Mouse (Mus musculus) myocyte (in vitro differentiated cells): Measurements from ENCODE around the gene Klk1b5. TPM values are rescaled to one million over a fixed set of nuclear protein-coding genes. Genes with fewer than 3 reads are reported as not detected.
"Not testable (repeated sequence)": the region's sequence is repeated elsewhere in the genome, so short reads cannot be mapped to it uniquely, and the experiment has no call there.

Source experiments
- H3K27me3 ChIP-seq: one replicate; pipeline ENCODE4 v1.6.1; 2011; ENCODE audit not compliant: control insufficient read depth, insufficient read depth, insufficient read length
- H3K36me3 ChIP-seq: one replicate; pipeline ENCODE4 v1.6.1; 2011; ENCODE audit not compliant: control insufficient read depth, insufficient read depth
- H3K4me2 ChIP-seq: one replicate; pipeline ENCODE4 v1.6.1; 2011; ENCODE audit warnings: low read depth, control low read depth
- H3K4me3 ChIP-seq: one replicate; pipeline ENCODE4 v1.5.1; 2011; ENCODE audit warnings: mild to moderate bottlenecking, control low read depth, moderate library complexity
- H3K79me2 ChIP-seq: one replicate; pipeline ENCODE4 v1.6.1; 2011; ENCODE audit not compliant: control insufficient read depth, insufficient read depth
- H3ac ChIP-seq: one replicate; pipeline ENCODE4 v1.6.1; 2011; ENCODE audit not compliant: control insufficient read depth, insufficient read length
- CEBPB ChIP-seq: IDR thresholded peaks from 2 replicates; pipeline ENCODE4 v1.6.1; 2011; ENCODE audit warnings: mild to moderate bottlenecking, moderate library complexity; ENCODE audit not compliant: poor library complexity, insufficient read depth, severe bottlenecking
- E2F4 ChIP-seq: IDR thresholded peaks from one replicate; pipeline ENCODE4 v1.6.1; 2011; ENCODE audit warnings: mild to moderate bottlenecking, control low read depth, moderate library complexity; ENCODE audit not compliant: insufficient read depth
- MAX ChIP-seq: IDR thresholded peaks from one replicate; pipeline ENCODE4 v1.6.1; 2011; ENCODE audit warnings: low read depth, mild to moderate bottlenecking, control low read depth
- MYOD1 ChIP-seq, 3 experiments: IDR thresholded peaks; one replicate each; pipeline ENCODE4 v1.6.1; 2011; ENCODE audit warnings: control low read depth in 2 of 3, low read depth in 2 of 3, mild to moderate bottlenecking in 2 of 3, moderate library complexity in 1 of 3; ENCODE audit not compliant: insufficient read length in 2 of 3, control insufficient read depth in 1 of 3
- MYOG ChIP-seq, 3 experiments: IDR thresholded peaks; one replicate each; pipeline ENCODE4 v1.6.1; 2011; ENCODE audit warnings: control low read depth in 2 of 3, low read depth in 2 of 3, mild to moderate bottlenecking in 2 of 3; ENCODE audit not compliant: insufficient read length in 2 of 3, control insufficient read depth in 1 of 3, insufficient read depth in 1 of 3
- POLR2A ChIP-seq: IDR thresholded peaks from one replicate; pipeline ENCODE4 v1.6.1; 2011; ENCODE audit warnings: low read depth, mild to moderate bottlenecking, control low read depth, moderate library complexity; ENCODE audit not compliant: insufficient read length
- POLR2AphosphoS2 ChIP-seq: IDR thresholded peaks from one replicate; pipeline ENCODE4 v1.6.1; 2011; ENCODE audit warnings: low read depth, control low read depth; ENCODE audit not compliant: insufficient read length
- REST ChIP-seq: IDR thresholded peaks from one replicate; pipeline ENCODE4 v1.6.1; 2011; ENCODE audit warnings: mild to moderate bottlenecking, control low read depth, moderate library complexity; ENCODE audit not compliant: insufficient read depth, insufficient read length
- SRF ChIP-seq: IDR thresholded peaks from one replicate; pipeline ENCODE4 v1.6.1; 2011; ENCODE audit warnings: low read depth; ENCODE audit not compliant: control insufficient read depth, insufficient read length
- TCF12 ChIP-seq: IDR thresholded peaks from one replicate; pipeline ENCODE4 v1.6.1; 2011; ENCODE audit warnings: mild to moderate bottlenecking, control low read depth; ENCODE audit not compliant: poor library complexity, insufficient read depth, severe bottlenecking
- TCF3 ChIP-seq: IDR thresholded peaks from one replicate; pipeline ENCODE4 v1.6.1; 2011; ENCODE audit warnings: low read depth, control low read depth; ENCODE audit not compliant: insufficient read length
- USF1 ChIP-seq: IDR thresholded peaks from one replicate; pipeline ENCODE4 v1.6.1; 2011; ENCODE audit warnings: low read depth, mild to moderate bottlenecking, control low read depth, moderate library complexity
- polyA plus RNA-seq: library from polyadenylated mRNA; unstranded; fragments of >200 nt; fragmentation: generic; extraction: Trizol; gene quantifications from one replicate; pipeline ENCODE4 v1.2.1, GENCODE M21; 2012; ENCODE audit warnings: missing spikeins

Gene Klk1b5
- polyA plus RNA-seq, 1 experiment, result not detected

DNA sequence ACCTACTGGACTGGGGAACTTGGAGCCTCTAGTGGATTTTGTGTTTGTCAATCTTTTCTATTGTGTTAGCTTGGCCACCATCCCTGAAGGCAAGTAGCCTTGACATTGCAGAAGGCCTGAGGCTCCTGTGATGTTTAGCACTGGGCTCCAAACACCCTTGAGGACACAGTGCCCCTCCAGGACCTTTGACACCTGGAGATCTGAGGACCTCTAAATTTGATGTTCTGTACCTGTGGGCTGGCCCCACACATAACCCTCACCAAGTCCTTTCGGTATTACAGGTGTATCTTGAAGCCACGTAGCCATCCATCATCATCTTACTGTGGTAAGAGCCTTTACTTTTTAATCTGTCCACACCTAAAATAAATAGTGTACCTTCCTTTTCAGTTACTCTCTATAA, 32.2 kb downstream of the Klk1b5 start:
- Histone ChIP-seq H3ac (no peak overlapping the region), H3K79me2 (peaks cover 31% of the 10 kb centered on the region), H3K27me3 (no peaks in the 10 kb centered on the region), H3K4me3 (peak overlapping the region; percentile 93), H3K4me2 (peak overlapping the region; percentile 86), H3K36me3 (peaks cover 20% of the 10 kb centered on the region)
- no peak for TF ChIP-seq POLR2A
- no peak for TF ChIP-seq MYOG (IDR thresholded peaks at IDR 0.05; ENCODE audit: control insufficient read depth in 1 of 3, insufficient read depth in 1 of 3, insufficient read length in 2 of 3, low read depth in 2 of 3)
- TF ChIP-seq CEBPB, result no peak
- no peak for TF ChIP-seq TCF12
- no peak for TF ChIP-seq USF1
- no peak for TF ChIP-seq SRF
- no peak for TF ChIP-seq MAX

DNA sequence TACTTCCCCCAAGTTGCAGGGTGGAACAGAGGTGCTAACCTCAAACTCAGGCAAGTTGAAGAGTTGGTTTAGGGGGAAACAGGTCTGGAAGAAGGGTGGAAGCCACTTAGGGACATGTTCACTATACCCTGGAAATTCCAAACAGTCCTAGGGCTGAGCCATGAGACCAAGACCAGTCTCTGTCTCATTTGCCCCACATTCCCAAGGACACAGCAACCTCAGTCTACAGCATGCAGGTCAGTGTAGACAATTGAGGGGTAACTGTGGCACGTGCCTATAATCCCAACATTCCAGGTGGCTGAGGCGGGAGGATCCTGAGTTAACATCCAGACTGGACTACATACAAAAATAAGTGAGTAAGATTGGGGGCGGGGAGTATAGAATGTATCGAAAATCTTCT, 33.5 kb downstream of the Klk1b5 start:
- H3K36me3 ChIP-seq, result peaks cover 20% of the 10 kb centered on the region
- peaks cover 31% of the 10 kb centered on the region for H3K79me2 ChIP-seq
- TF ChIP-seq MYOD1 (IDR thresholded peaks at IDR 0.05; ENCODE audit: control insufficient read depth in 1 of 3, insufficient read length in 2 of 3, low read depth in 2 of 3) (no peak), POLR2AphosphoS2 (no peak), CEBPB (no peak), USF1 (no peak), POLR2A (no peak), MAX (no peak), REST (no peak), MYOG (IDR thresholded peaks at IDR 0.05; ENCODE audit: control insufficient read depth in 1 of 3, insufficient read depth in 1 of 3, insufficient read length in 2 of 3, low read depth in 2 of 3) (no peak), SRF (no peak), E2F4 (no peak), TCF12 (no peak), TCF3 (no peak)
- H3K4me3 ChIP-seq, result no peak overlapping the region
- no peak overlapping the region for H3K4me2 ChIP-seq
- no peak overlapping the region for H3ac ChIP-seq
- H3K27me3 ChIP-seq, result no peaks in the 10 kb centered on the region

GRCm38 (mm10) chr7:44250732-44251275, 35.1 kb downstream of the Klk1b5 start:
- peaks cover 20% of the 10 kb centered on the region for H3K36me3 ChIP-seq
- not testable (repeated sequence) for H3K27me3 ChIP-seq, H3ac ChIP-seq, H3K4me3 ChIP-seq, H3K4me2 ChIP-seq
- H3K79me2 ChIP-seq, result peaks cover 29% of the 10 kb centered on the region
- TF ChIP-seq POLR2A, result peak; percentile 4

DNA sequence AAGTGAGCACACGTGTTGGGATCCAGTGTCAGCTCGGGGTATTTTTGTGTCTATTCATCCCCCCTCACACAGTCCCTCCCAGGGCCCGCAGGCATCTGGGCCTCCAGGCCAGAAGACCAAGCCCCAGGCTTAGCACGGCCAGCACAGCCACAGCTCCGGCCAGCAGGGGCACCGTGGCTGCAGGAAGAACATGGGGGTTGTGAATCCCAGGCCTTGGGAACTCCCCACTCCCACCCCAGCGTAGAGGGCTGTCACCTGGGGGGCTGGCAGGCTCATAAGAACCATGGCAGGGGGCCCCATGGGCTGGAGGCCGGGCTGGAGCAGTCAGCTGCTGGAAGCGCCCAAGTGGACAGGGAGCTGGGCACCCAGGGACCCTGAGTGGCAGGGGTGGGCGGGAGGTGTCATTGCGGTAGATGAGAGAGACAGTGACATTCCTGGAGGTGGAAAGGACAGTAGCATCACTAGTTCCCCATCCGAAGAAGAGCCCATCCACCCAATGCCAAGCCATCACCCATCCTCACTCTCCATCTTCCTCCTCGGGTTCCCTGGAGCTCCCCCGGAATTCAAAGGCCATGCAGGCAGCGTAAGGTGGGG, 37.4 kb downstream of the Klk1b5 start:
- peaks cover 11% of the 10 kb centered on the region for H3K79me2 ChIP-seq
- no peak overlapping the region for H3K4me2 ChIP-seq
- no peak overlapping the region for H3ac ChIP-seq
- H3K4me3 ChIP-seq, result no peak overlapping the region
- H3K27me3 ChIP-seq, result no peaks in the 10 kb centered on the region
- TF ChIP-seq POLR2A, result no peak
- no peak for TF ChIP-seq TCF12
- TF ChIP-seq SRF, result no peak
- no peak for TF ChIP-seq TCF3
- no peak for TF ChIP-seq MYOD1 (IDR thresholded peaks at IDR 0.05; ENCODE audit: control insufficient read depth in 1 of 3, insufficient read length in 2 of 3, low read depth in 2 of 3)
- TF ChIP-seq REST, result no peak
- no peak for TF ChIP-seq USF1
- TF ChIP-seq MYOG (IDR thresholded peaks at IDR 0.05; ENCODE audit: control insufficient read depth in 1 of 3, insufficient read depth in 1 of 3, insufficient read length in 2 of 3, low read depth in 2 of 3), result no peak
- H3K36me3 ChIP-seq, result peaks cover 19% of the 10 kb centered on the region

- no peak overlapping the region for H3ac ChIP-seq
- no peak for TF ChIP-seq SRF
- no peak for TF ChIP-seq MAX
- no peak for TF ChIP-seq REST
- peak; percentile 44 for TF ChIP-seq POLR2AphosphoS2
- TF ChIP-seq CEBPB, result no peak
- TF ChIP-seq MYOG (IDR thresholded peaks at IDR 0.05; ENCODE audit: control insufficient read depth in 1 of 3, insufficient read depth in 1 of 3, insufficient read length in 2 of 3, low read depth in 2 of 3), result peak in 2 of 3 experiments; percentile 88 to 90
- TF ChIP-seq TCF3, result no peak
- TF ChIP-seq POLR2A, result no peak
- TF ChIP-seq TCF12, result no peak
- no peak for TF ChIP-seq USF1
- TF ChIP-seq MYOD1 (IDR thresholded peaks at IDR 0.05; ENCODE audit: control insufficient read depth in 1 of 3, insufficient read length in 2 of 3, low read depth in 2 of 3), result peak in 2 of 3 experiments; percentile 56 to 74
- TF ChIP-seq E2F4, result no peak
- peaks cover 6% of the 10 kb centered on the region for H3K36me3 ChIP-seq
- H3K4me3 ChIP-seq, result no peak overlapping the region
- no peak overlapping the region for H3K4me2 ChIP-seq
- no peaks in the 10 kb centered on the region for H3K27me3 ChIP-seq
- no peaks in the 10 kb centered on the region for H3K79me2 ChIP-seq
These were observed 39.2 kb downstream of the Klk1b5 start for GRCm38 (mm10) chr7:44254930-44255329.
